Mouse (Mus musculus): Measurements from ENCODE around the gene Fbxw27.

- TF ChIP-seq GATA1 (IDR thresholded peaks at IDR 0.05; ENCODE audit: low read length) = no peak
- no peak for TF ChIP-seq TAL1 (IDR thresholded peaks at IDR 0.05; ENCODE audit: low read length)
Observed at GRCm38 (mm10) chr9:109807898-109808297, 17.4 kb upstream of the Fbxw27 start.
